Mouse (Mus musculus) frontal cortex, adult (tissue): ENCODE results near the gene Rps24.

Experiments
- ATAC-seq: cut with Nextera tagmentation; 2 replicates; pipeline ENCODE4 v1.9.2; 2017; ENCODE audit warnings: mild to moderate bottlenecking, moderate library complexity, mixed read lengths; ENCODE audit not compliant: low TSS enrichment

Rps24 gene

DNA sequence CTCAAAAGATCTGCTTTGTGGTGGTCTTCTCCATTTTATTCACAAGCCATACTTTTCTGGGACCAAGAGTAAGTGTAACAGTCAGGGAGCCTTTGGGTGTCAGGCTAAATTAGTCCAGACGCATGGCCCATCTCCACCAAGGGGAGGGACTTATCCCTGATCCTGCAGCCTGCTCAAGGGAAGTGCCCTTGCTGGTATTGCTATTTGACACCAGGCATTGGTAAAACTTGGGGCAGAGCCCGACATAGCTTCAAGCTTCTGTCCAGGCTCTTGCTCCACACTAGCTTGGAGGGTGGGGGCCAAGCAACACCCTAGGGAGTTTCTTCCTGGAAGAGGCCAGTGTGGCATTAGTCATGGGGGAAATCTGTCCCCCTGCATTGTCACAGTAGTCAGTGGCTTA lies 23.8 kb downstream of the Rps24 start:
- no peak for ATAC-seq

DNA sequence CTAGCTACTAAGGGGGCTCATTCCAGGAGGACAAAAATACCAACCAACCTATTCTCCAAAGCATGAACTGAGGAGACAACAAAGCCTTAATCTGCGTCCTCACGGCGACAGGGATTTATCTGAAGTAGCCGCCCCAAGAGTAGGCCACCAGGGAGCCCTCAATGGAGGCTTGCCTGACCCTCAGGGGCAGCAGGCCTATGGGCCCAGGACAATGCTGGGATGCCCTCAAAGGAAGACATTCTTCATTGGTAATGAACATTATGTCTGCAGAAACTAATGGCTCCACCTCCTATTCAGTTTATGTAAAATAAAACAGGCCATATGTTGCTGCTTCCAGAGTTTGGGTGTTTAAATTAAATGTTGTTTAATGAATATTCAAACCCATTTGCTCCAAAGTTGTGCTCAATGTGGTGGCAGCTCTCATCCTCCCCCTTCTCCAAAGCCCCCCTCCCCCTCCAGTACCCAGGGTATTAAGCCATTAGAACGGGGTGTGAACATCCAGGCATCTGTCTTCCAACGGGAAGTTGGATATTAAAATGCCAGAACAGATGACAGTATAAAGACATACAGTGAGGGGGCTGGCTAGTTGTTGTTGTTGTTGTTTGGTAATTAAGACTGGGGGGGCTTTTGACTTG lies 25.7 kb downstream of the Rps24 start:
- ATAC-seq: no peak

DNA sequence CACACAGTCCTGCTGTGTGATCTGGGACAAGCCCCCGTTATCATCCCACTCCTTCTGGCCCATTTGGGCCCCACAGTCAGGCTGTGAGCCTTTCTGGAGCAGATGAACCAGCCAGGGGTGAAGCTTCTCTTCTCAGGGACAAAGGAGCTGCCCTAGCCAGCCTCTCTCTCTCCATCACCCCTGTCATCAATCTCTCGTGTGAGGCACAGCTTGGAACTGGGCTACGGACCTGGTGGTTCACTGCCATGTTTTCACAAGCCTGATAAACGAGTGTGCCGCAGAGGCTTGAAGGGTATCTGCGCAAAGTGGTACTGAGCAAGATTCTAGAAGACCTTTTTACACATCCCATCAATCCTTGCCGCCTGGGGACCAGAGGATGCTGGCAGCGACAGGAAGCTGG lies 34.7 kb downstream of the Rps24 start:
- ATAC-seq: no peak

DNA sequence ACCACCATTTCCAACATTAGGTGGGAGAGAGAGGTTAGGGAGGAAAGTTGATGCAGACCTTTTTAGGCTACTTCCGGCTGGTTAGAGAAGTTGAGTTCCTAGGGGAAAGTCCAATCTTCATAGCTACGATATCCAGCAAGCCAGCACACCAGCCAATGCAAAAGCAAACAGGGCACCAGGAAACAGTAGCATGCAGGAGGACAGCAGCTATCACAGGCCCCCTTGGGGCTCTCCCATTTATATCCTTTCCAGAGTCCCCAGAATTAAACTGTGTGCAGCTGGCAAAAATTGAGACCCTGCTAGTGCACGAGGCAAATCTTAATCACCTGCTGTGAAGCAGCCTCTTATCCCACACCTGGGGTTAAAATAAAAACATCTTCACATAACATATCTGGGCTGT lies 38.2 kb downstream of the Rps24 start:
- ATAC-seq: no peak

DNA sequence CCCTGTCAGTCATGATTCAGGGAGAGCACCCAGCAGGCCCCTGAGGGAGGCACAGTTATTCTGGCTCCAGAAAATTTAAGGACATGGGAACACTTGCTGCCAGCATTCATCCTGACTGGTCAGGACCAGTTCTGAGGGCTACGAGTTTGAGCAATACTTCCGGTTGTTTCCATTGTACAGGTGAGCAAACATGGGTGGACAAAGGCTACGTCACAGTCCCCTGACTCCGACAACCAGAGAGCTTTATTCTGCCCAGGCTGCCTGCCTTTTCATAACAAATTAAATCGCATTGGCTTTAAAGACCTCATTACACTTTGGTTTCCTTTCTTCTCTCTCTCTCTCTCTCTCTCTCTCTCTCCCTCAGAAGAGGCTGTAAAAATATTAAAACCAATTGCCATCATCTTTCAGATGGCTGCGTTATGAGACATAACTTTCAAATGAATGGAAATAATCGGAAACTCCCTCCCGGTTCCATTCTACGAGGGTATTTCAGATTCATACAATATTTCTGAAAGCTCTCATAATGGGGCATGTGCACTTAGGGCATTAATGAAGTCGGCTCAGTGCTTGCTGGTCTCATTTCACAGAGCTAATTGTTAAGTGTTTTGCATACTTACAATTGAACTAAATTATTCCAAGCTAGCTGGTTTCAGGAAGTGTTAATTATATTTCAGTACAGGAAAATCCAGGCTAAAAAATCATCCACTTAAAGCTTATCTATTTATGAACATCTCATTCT lies 38.9 kb downstream of the Rps24 start:
- no peak; the same call in 1 of the 2 replicates for ATAC-seq

DNA sequence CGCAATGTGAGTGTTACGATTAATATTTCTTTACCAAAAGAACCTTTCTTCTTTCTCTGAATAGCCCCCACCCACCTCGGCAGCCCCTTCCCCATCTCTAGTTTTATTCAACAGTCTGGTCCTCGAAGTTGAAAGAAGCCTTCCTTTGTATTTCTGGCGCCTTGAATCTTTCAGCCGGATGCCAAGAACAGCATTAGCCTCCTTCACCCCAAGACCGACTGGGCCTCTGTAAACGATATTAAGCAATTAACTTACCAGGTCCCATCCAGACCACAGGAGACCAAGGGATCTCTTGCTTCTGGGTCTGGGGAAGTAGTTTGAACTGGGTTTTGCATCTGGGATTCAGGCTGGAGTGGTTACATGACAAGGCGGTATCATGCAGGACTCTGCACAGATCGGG lies 39.5 kb downstream of the Rps24 start:
- ATAC-seq: 0 out of 2 replicates have a peak, but pooled peaks have one; percentile 38

DNA sequence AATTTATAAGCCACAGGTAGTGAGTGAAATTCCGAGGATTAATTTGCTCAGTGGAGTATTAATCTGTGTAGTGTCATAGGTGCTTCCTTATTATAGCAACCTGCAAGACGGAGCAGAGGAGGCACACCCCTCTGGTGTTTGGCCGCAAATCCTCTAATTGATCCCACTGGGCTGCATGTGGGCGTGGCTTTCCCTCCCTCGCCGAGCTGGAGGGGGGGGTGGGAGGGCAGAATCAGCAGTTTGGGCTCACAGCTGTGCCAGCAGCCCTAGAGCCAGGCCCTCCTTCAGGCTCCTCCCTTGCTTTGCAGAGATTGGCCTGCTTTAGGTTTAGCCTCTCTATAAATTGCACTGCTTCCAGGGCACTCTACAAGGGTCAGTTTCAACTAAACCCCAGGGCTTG lies 43.3 kb downstream of the Rps24 start:
- no peak for ATAC-seq

DNA sequence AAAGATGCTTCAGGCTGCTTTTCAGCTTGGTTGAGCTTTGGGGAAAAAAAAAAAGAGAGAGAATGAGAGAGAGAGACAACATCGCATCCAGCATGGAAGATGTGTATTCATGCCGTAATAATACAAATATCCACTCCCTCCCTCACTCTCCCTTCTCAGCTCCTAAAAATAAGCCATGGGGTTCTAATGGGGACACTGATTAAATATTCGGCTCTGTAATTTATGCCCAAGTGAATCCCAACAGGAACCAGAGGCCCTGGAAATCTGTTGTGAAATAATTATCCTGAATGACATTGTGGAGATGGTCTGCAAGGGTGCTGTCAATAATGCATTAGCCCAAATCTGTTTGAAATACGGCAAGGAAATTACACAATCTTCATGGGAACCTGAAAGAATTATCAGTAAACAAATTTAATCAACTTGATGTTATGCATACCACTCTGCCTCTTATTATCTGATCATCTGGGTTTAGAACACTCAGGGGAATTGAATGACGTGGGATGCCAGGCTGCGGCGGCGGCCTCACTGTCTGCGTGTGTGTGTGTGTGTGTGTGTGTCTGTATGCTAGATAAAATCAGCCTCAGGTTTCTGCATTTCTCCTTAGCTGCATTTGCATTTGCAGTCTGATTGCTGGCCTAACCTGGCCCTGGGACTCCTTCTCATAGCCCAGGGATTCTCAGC lies 48.1 kb downstream of the Rps24 start:
- ATAC-seq: no peak

DNA sequence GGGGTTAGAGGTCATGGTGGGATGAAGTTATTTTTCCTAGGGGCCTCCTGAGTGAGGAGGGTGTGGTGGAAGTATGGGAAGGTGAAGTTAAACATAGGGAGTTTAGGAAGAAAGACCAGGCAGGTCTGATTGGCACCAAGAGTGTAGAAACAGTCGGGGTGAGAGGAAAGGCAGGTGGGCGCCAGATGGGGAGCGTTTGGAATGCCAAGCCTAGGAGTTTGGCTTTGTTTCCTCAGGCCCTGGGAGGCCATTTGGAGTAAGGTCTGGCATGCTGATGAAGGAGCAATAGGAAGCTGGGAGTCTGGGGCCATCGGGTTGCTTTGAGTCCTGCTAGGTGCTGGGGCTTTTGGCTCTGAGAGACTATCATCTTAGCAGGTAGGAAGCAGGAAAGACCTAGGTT lies 56.0 kb downstream of the Rps24 start:
- no peak for ATAC-seq

DNA sequence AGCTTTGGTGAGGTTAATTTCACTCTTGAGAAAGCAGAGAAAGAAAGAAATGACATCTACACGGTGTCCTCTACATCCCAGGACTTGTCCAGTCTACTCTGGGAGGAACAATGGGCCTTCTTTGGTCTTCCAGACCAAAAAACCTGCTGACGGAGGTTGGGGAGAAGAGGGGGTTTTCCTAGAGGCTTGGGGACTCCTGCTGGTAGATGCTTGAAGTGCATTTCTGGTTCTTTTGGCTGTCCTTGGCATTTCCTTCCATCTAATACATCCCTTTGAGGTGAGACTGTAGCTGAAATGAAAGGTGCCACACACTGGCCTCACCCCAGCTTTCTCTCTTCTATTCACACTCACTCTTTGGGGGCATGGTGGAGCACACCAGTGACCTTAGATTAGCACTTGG lies 57.1 kb downstream of the Rps24 start:
- ATAC-seq: no peak
